Mouse (Mus musculus) heart, embryonic 14.5 days (tissue): ENCODE measurements at regions not wholly inside any gene's neighbourhood (a gene's known extent, or its start where the extent isn't known, plus 50 kb on each side); places are given as distances from the start of the nearest gene placed in this dataset.
"Not testable (repeated sequence)": the region's sequence is repeated elsewhere in the genome, so short reads cannot be mapped to it uniquely, and the experiment has no call there.

Experiments
- ATAC-seq: fragments of 200-750 bp; cut with Nextera tagmentation; 2 replicates; pipeline ENCODE4 v1.8.0; 2017; ENCODE audit warnings: low read depth, moderate TSS enrichment; ENCODE audit not compliant: insufficient number of reproducible peaks, insufficient read depth, low FRiP score
- H3K27ac ChIP-seq, 2 experiments: fragments of 200-500 bp in 1 of 2; fragments of 300-500 bp in 1 of 2; sonication (generic) in 1 of 2; replicated peaks in 1 of 2; 2 replicates each; pipeline ENCODE4 v1.5.1; 2012 to 2014; ENCODE audit warnings: low read depth in 2 of 2, low read length in 2 of 2, control low read depth in 1 of 2, mild to moderate bottlenecking in 1 of 2, mixed read lengths in 1 of 2; ENCODE audit not compliant: control insufficient read depth in 1 of 2, insufficient read depth in 1 of 2
- H3K27me3 ChIP-seq: fragments of 300-500 bp; sonication (generic); 2 replicates; pipeline ENCODE4 v1.6.1; 2014; ENCODE audit warnings: mild to moderate bottlenecking, low read length, control low read depth; ENCODE audit not compliant: control insufficient read depth, insufficient read depth
- H3K36me3 ChIP-seq: fragments of 300-500 bp; sonication (generic); 2 replicates; pipeline ENCODE4 v1.6.1; 2014; ENCODE audit warnings: mild to moderate bottlenecking, control low read depth, low read length, mixed read lengths; ENCODE audit not compliant: control insufficient read depth, insufficient read depth
- H3K4me1 ChIP-seq, 2 experiments: fragments of 200-500 bp in 1 of 2; fragments of 300-500 bp in 1 of 2; sonication (generic) in 1 of 2; 2 replicates each; pipeline ENCODE4 v1.6.1; 2012 to 2014; ENCODE audit warnings: low read length in 2 of 2, control low read depth in 1 of 2, mixed read lengths in 1 of 2; ENCODE audit not compliant: control insufficient read depth in 2 of 2, insufficient read depth in 2 of 2
- H3K4me2 ChIP-seq: fragments of 300-500 bp; sonication (generic); 2 replicates; pipeline ENCODE4 v1.6.1; 2014; ENCODE audit warnings: mild to moderate bottlenecking, low read length
- H3K4me3 ChIP-seq, 2 experiments: fragments of 200-500 bp in 1 of 2; fragments of 300-500 bp in 1 of 2; sonication (generic) in 1 of 2; 2 replicates each; pipeline ENCODE4 v1.5.1; 2012 to 2014; ENCODE audit warnings: low read length in 2 of 2, mild to moderate bottlenecking in 2 of 2, control low read depth in 1 of 2, low read depth in 1 of 2, moderate library complexity in 1 of 2; ENCODE audit not compliant: control insufficient read depth in 1 of 2, insufficient read depth in 1 of 2
- H3K9ac ChIP-seq: fragments of 300-500 bp; sonication (generic); 2 replicates; pipeline ENCODE4 v1.6.1; 2014; ENCODE audit warnings: mild to moderate bottlenecking, low read length
- H3K9me3 ChIP-seq: fragments of 300-500 bp; sonication (generic); 2 replicates; pipeline ENCODE4 v1.6.1; 2016; ENCODE audit warnings: low read length, control low read depth; ENCODE audit not compliant: control insufficient read depth
- WGBS: fragments of 180-500 bp; shearing (Covaris S2); extraction: QIAGEN DNeasy Blood & Tissue Kit; methylation state at CpG from one replicate; pipeline ENCODE4 v1.1.7; 2014; 5-methylcytosine and 5-hydroxymethylcytosine counted together

- H3K27me3 ChIP-seq, H3K36me3 ChIP-seq, H3K27ac ChIP-seq, H3K4me2 ChIP-seq, H3K9ac ChIP-seq, H3K4me1 ChIP-seq, H3K4me3 ChIP-seq, H3K9me3 ChIP-seq, ATAC-seq: not testable (repeated sequence)
- 70% methylated on average over 10 of the region's 10 CpGs for WGBS
Measured at GRCm38 (mm10) chr14:53427636-53428035, 826.3 kb downstream of the Dad1 start.

DNA sequence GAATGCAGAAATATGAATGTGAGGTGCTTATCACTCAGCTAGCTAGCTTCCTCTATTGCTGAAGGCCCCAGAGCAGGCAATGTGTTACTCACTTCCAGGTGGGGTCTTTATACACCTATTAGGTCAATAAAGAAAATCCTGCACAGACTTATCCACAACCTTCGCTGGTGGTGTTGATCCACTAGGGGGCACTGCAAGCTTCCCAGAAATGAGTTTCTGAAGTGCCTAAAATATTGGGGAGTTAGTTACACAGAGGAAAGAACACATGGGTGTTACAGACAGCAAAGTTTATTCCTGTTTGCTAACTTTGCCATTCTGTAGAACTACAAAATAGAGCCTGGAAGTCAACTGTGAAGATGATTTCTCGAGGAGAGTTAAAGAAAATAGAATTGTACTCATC, 836.9 kb downstream of the Dad1 start:
- not testable (repeated sequence) for H3K27me3 ChIP-seq, H3K9me3 ChIP-seq, ATAC-seq, H3K4me1 ChIP-seq, H3K27ac ChIP-seq, H3K4me2 ChIP-seq, H3K4me3 ChIP-seq, H3K36me3 ChIP-seq, H3K9ac ChIP-seq
- no CpG with 5 or more reads among the region's 2 CpGs for WGBS

DNA sequence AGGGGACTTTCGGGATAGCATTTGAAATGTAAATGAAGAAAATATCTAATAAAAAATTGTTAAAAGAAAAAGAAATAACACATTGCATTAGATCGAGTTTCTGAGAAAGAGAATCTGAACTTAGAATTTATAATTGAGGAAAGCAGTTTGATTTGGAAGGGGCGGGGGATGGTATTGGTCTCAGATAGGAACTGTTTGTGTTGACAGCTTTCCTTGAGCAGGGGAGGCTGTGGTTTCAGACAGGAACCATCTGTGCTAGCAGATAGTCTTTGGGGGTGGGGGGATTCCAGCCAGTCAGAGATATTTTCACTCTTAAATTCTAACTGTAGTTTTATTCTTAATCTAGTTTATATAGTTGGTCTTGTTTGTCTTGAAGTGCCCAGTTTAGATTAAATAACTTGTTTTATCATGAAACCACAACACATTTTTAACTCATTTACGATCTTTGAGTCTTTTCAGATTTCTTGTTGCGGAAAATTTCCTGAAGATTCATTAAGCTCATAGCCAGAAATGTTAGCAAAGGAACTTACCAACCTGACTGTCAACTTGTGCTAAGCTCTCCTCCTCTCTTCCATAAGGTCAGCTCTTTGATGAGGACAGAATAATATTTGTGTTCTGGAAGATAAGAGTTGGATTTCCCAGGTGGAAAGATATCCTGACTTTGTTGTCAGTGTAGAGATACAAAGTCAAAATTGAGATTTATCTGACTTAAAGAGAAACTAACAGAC, 846.2 kb downstream of the Dad1 start:
- H3K4me3 ChIP-seq, H3K36me3 ChIP-seq, H3K4me2 ChIP-seq, H3K9me3 ChIP-seq, H3K27ac ChIP-seq, H3K27me3 ChIP-seq, H3K9ac ChIP-seq, ATAC-seq, H3K4me1 ChIP-seq: not testable (repeated sequence)
- WGBS, result 38% methylated on average over 2 of the region's 5 CpGs

DNA sequence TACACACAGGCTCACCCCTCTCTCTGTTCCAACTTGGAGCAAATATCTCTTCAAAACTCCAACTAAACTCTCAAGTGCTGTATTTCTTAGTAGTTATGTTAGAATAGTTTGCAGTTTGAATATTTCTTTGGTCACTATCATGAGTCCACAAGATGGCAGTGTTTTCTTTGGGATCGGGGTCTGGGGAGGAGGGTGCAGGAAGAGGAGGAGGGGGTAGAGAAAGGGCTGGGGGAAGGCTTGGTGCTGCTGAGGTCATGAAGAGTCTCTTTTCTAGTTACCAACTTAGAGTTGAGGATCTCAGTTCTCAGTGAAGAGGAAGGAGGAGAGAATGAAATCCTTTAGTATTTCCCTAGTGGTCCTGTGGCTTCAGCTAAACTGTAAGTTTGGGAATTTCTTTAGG, 863.6 kb downstream of the Dad1 start:
- ATAC-seq, H3K4me2 ChIP-seq, H3K9ac ChIP-seq, H3K36me3 ChIP-seq, H3K4me1 ChIP-seq, H3K27me3 ChIP-seq, H3K9me3 ChIP-seq, H3K4me3 ChIP-seq, H3K27ac ChIP-seq: not testable (repeated sequence)
- no CpG with 5 or more reads among the region's 1 CpGs for WGBS

GRCm38 (mm10) chr14:53374591-53374990, 879.0 kb upstream of the Olfr1507 start:
- not testable (repeated sequence) for H3K36me3 ChIP-seq, H3K4me1 ChIP-seq, ATAC-seq, H3K4me2 ChIP-seq, H3K27me3 ChIP-seq, H3K9me3 ChIP-seq, H3K4me3 ChIP-seq, H3K9ac ChIP-seq, H3K27ac ChIP-seq
- 63% methylated on average over 5 of the region's 6 CpGs for WGBS

GRCm38 (mm10) chr14:53373777-53374468, 878.4 kb upstream of the Olfr1507 start:
- H3K36me3 ChIP-seq, H3K9me3 ChIP-seq: not testable (repeated sequence)
- WGBS, result no CpG with 5 or more reads among the region's 2 CpGs

DNA sequence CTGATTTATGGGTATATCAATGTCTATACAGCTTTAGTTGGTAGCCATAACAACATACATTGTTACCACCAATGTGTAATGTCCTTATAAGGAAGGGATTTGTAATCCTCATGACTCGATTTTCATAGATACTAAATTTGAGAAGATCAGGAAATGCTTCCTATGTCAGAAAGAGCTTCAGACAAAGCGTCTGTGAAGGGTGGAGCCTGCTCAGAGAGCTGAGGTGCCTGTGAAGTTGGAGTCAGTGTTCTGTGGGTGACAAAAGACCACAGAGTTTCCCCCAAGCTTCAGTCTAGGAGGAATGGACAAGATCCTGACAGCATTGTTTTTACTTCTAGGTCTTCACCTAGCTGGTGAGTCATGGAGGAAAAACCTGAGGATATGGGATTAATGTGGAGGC, 874.2 kb upstream of the Olfr1507 start:
- Histone ChIP-seq H3K36me3 (no peaks in the 10 kb centered on the region), H3K9me3 (no peaks in the 10 kb centered on the region), H3K4me2 (no peak overlapping the region), H3K4me1 (no peaks in the 10 kb centered on the region), H3K27ac (no peak overlapping the region), H3K4me3 (no peak overlapping the region), H3K9ac (no peak overlapping the region), H3K27me3 (no peaks in the 10 kb centered on the region)
- 52% methylated on average over 2 of the region's 2 CpGs for WGBS
- no peak for ATAC-seq

More at GRCm38 (mm10) chr14:53373777-53374468, 878.4 kb upstream of the Olfr1507 start:
- not testable (repeated sequence) for H3K4me2 ChIP-seq, H3K27me3 ChIP-seq, H3K27ac ChIP-seq, H3K4me1 ChIP-seq, H3K9ac ChIP-seq, ATAC-seq, H3K4me3 ChIP-seq

DNA sequence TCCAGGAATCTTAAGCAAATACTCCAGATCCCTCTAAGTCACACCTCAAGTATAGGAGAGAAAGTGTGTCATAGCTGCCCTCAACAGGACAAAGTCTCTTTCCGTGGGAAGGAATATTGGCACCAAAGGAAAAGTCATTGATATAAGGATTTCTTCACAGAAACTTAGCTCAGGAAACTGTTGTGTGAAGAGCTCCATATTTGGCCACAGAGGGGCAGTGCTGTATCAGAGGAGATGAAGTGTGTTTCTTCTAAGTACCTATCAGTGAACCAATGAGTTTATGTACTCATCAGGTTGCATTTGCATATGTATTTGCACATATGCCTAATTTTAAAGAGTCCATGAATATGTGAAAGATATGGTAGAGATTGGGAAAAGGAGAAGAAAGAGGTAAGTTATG, 871.9 kb upstream of the Olfr1507 start:
- ATAC-seq, H3K4me1 ChIP-seq, H3K9ac ChIP-seq, H3K27me3 ChIP-seq, H3K4me3 ChIP-seq, H3K27ac ChIP-seq, H3K9me3 ChIP-seq, H3K4me2 ChIP-seq, H3K36me3 ChIP-seq: not testable (repeated sequence)
- 60% methylated on average over 1 of the region's 1 CpGs for WGBS
